Mouse (Mus musculus) liver, embryonic 14.5 days (tissue): ENCODE data around the gene Aph1a.
A peak's percentile ranks its signal among the peaks of the same experiment; 100 is the strongest.

ENCODE experiments used
- CTCF ChIP-seq: IDR thresholded peaks from 2 replicates; pipeline ENCODE4 v1.5.1; 2016; ENCODE audit warnings: antibody characterized with exemption, low read depth, control low read depth
- EP300 ChIP-seq: IDR thresholded peaks from 2 replicates; pipeline ENCODE4 v1.6.1; 2016; ENCODE audit warnings: antibody characterized with exemption, low read depth

DNA sequence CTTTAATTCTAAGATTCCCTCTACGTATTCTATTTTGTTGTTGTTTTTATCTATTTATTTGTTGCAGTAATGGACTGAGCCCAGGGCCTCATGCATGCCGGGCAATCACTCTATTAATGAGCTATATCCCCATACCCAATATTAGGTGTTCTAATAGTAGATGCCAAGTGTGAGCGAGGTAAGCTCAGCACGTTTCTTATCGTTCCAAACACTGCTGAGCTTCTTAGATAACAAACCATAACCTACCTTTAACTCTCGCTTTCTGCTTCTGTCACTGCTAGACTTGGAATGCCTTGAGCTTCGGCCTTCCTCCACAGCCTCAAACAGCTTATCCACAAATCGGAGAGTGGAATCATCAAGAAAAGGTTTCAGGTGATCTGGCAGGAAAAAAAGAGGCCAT lies 42.5 kb upstream of the Aph1a start:
- TF ChIP-seq CTCF, result no peak
- TF ChIP-seq EP300, result peak; percentile 51
